Mouse (Mus musculus): Measurements from ENCODE around the gene Mroh3. TPM values are rescaled to one million over a fixed set of nuclear protein-coding genes. Genes with fewer than 3 reads are reported as not detected.

The Mroh3 gene
- polyA plus RNA-seq (2014; fragmentation: Nextera tagmentation; extraction: Ambion mirVana): 0.41 TPM in 1 of 2 replicates, not detected in the other

DNA sequence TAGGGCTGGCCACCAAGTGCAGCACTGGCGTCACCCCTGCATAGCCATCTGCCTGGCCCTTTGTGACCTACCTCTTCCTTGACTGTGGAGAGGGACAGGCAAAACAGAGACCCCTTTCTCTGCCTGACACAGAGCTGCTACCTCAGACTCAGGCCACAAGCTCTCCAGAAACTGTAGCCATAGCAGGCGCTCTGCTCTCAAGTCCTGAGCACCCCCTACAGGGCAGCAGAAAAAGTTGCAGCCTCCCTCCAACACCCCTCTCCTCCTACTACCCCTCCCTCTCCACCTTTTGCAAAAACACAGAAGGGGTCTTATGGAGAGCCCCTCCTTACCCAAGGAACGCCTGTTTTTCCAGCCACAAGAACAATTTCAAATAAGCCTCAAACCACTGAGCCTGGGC is at the start of gene Mroh3:
Gene Mroh3 (minus strand): TSS at position 26 of the 400 bp plus-strand sequence.
- H3K27me3 ChIP-seq (ENCODE audit: control insufficient read depth, insufficient read depth, low read length): no peaks in the 10 kb centered on the region
- ATAC-seq (replicated peaks; ENCODE audit: low FRiP score) (0 out of 2 replicates have a peak, but pooled peaks have one; percentile 44), DNase-seq (ENCODE audit: low spot score) (peak; percentile 59)
- H3K9ac ChIP-seq (ENCODE audit: low read length): no peak within 1 kb of the TSS
- H3K36me3 ChIP-seq (ENCODE audit: control insufficient read depth, insufficient read depth, low read length): peaks cover 5% of the 10 kb centered on the region; the same call in 1 of the 2 replicates
- H3K4me2 ChIP-seq (ENCODE audit: low read depth, low read length, severe bottlenecking): no peak within 1 kb of the TSS
- no peak within 1 kb of the TSS for H3K4me3 ChIP-seq (ENCODE audit: low read depth, low read length)
- 48% methylated on average over 3 of the region's 3 CpGs for WGBS
- no peaks in the 10 kb centered on the region for H3K4me1 ChIP-seq (replicated peaks; ENCODE audit: control insufficient read depth, insufficient read depth, low read length)
- no peak within 1 kb of the TSS for H3K27ac ChIP-seq (ENCODE audit: low read depth, low read length)
- H3K9me3 ChIP-seq (ENCODE audit: control insufficient read depth, low read length): no peaks in the 10 kb centered on the region

DNA sequence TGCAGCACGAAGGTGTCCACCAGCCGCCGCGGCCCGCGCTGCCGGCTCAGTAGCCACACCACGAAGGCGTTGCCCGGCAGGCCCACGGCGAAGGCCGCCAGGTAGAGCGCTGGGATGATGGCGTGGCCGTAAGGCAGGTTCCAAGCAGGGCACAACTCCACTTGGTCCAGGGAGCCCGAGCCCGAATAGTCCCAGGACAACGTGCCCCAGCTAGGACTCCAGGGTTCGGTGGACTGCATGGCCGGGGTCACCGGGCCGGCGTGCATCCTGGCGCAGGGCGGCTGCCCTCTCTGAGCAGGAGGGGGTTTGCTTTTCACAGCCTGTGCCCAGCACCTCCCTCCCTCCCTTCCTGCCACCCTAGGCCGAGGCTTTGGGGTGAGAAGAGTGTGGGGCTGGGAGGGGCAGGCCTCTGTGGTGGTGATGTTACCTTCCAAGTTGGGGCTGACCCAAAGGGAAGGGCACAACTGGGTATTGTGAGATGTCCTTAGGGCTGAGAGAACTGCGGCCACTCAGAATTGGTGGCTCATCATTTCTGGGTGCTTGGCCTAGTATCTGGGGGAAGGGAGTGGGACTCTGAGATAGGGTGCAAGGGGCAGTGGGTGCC is 48.1 kb upstream of the Mroh3 start, which contains the start of gene Gpr25:
Gene Gpr25 (minus strand): TSS at position 239 of the 604 bp plus-strand sequence.
- peaks cover 13% of the 10 kb centered on the region; the same call in 1 of the 2 replicates for H3K4me1 ChIP-seq (replicated peaks; ENCODE audit: control insufficient read depth, insufficient read depth, low read length)
- H3K27me3 ChIP-seq (ENCODE audit: control insufficient read depth, insufficient read depth, low read length): peaks cover 41% of the 10 kb centered on the region
- ATAC-seq (replicated peaks; ENCODE audit: low FRiP score) (peak; percentile 60), DNase-seq (ENCODE audit: low spot score) (no peak)
- H3K27ac ChIP-seq (ENCODE audit: low read depth, low read length): no peak within 1 kb of the TSS
- H3K4me2 ChIP-seq (ENCODE audit: low read depth, low read length, severe bottlenecking): peak within 1 kb of the TSS; percentile 93
- WGBS: 8% methylated on average over 28 of the region's 28 CpGs
- H3K9ac ChIP-seq (ENCODE audit: low read length): peak within 1 kb of the TSS; percentile 54
- H3K36me3 ChIP-seq (ENCODE audit: control insufficient read depth, insufficient read depth, low read length): no peaks in the 10 kb centered on the region
- H3K4me3 ChIP-seq (ENCODE audit: low read depth, low read length): peak within 1 kb of the TSS; percentile 50
- H3K9me3 ChIP-seq (ENCODE audit: control insufficient read depth, low read length): no peaks in the 10 kb centered on the region

DNA sequence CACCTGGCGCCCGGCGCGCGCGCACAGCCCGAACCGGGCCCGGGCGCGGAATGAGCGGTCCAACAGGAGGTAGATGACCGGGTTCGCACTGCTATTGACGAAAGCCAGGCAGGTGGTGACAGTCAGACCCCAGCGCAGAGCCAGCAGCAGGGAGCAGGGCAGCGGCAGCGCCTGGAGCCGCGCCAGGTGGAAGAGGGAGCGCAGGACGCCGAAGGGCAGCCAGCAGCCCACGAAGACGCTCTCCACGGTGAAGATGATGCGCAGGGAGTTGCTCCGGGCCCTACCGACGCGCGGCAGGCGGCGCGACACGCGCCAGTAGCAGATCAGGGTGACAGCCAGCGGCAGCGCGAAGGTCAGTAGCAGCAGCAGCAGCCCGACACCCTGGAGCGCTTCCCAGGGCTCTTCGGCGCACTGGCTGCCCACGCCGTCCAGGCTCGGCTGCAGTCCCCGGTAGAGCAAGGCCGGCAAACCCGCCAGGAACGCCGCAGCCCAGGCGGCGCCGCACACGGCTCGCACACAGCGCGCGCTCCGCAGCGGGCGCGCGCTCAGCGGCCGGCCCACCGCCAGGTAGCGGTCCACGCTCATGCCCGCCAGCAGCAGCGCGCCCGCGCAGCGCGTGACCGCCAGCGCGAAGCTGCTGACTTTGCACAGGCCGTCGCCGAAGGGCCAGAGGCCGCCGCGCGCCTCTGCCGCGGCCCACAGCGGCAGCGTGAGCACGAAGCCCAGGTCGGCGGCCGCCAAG is 47.4 kb upstream of the Mroh3 start:
- peak overlapping the region; percentile 50 for H3K4me3 ChIP-seq (ENCODE audit: low read depth, low read length)
- peaks cover 41% of the 10 kb centered on the region for H3K27me3 ChIP-seq (ENCODE audit: control insufficient read depth, insufficient read depth, low read length)
- no peak overlapping the region for H3K27ac ChIP-seq (ENCODE audit: low read depth, low read length)
- peak overlapping the region; percentile 93 for H3K4me2 ChIP-seq (ENCODE audit: low read depth, low read length, severe bottlenecking)
- peak overlapping the region; percentile 54 for H3K9ac ChIP-seq (ENCODE audit: low read length)
- peaks cover 13% of the 10 kb centered on the region; the same call in 1 of the 2 replicates for H3K4me1 ChIP-seq (replicated peaks; ENCODE audit: control insufficient read depth, insufficient read depth, low read length)
- DNase-seq (ENCODE audit: low spot score): peak; percentile 76
- peak; percentile 68 for ATAC-seq (replicated peaks; ENCODE audit: low FRiP score)
- H3K9me3 ChIP-seq (ENCODE audit: control insufficient read depth, low read length): no peaks in the 10 kb centered on the region
- H3K36me3 ChIP-seq (ENCODE audit: control insufficient read depth, insufficient read depth, low read length): no peaks in the 10 kb centered on the region
- WGBS: under 1% methylated on average over 94 of the region's 95 CpGs

DNA sequence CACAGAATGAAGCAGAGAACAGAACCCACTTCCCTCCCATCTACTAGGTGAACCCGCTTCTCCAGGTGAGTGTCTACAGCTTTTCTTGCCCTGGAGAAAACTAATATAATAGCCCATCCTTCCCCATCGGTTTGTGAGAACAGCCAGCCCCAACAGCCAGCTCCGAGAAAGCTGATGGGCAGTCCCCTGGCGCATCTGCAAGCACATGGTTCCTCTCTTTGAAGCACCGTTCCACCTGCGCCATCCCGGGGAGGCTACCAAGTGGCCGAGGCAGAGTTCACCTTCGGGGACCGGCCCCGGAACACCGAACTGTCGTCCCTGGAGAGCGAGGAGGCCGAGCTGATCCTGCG is 46.9 kb upstream of the Mroh3 start:
- ATAC-seq (replicated peaks; ENCODE audit: low FRiP score): no peak
- H3K27me3 ChIP-seq (ENCODE audit: control insufficient read depth, insufficient read depth, low read length): peaks cover 41% of the 10 kb centered on the region
- no peaks in the 10 kb centered on the region for H3K9me3 ChIP-seq (ENCODE audit: control insufficient read depth, low read length)
- no peak overlapping the region; the same call in 1 of the 2 replicates for H3K9ac ChIP-seq (ENCODE audit: low read length)
- H3K4me1 ChIP-seq (replicated peaks; ENCODE audit: control insufficient read depth, insufficient read depth, low read length): peaks cover 13% of the 10 kb centered on the region; the same call in 1 of the 2 replicates
- H3K27ac ChIP-seq (ENCODE audit: low read depth, low read length): no peak overlapping the region
- peak overlapping the region; percentile 93 for H3K4me2 ChIP-seq (ENCODE audit: low read depth, low read length, severe bottlenecking)
- no peak for DNase-seq (ENCODE audit: low spot score)
- no peaks in the 10 kb centered on the region for H3K36me3 ChIP-seq (ENCODE audit: control insufficient read depth, insufficient read depth, low read length)
- H3K4me3 ChIP-seq (ENCODE audit: low read depth, low read length): peak overlapping the region; percentile 50
- 2% methylated on average over 16 of the region's 16 CpGs for WGBS

DNA sequence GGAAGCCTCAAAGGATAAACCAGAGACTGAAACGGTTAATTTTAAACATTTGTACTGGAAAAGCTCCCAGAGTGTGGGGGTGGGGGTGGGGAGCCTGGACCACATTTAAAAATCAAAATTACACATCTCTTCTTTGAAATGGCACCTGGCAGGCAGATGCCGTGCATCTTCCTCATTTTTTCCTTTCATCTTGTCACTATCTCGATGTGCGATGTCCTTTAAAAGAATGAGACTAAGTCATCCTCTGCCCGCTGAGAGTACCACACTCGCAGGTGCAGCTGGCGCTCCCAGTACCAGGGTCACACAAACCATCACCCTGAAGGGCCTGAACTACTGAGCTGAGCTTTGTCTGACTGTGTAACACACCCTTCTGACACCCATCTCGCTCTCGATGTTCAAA is 45.9 kb upstream of the Mroh3 start:
- ATAC-seq (replicated peaks; ENCODE audit: low FRiP score): no peak
- Histone ChIP-seq H3K27ac (ENCODE audit: low read depth, low read length) (no peak overlapping the region), H3K9ac (ENCODE audit: low read length) (no peak overlapping the region), H3K36me3 (ENCODE audit: control insufficient read depth, insufficient read depth, low read length) (no peaks in the 10 kb centered on the region), H3K4me1 (replicated peaks; ENCODE audit: control insufficient read depth, insufficient read depth, low read length) (peaks cover 13% of the 10 kb centered on the region; the same call in 1 of the 2 replicates), H3K27me3 (ENCODE audit: control insufficient read depth, insufficient read depth, low read length) (peaks cover 41% of the 10 kb centered on the region), H3K9me3 (ENCODE audit: control insufficient read depth, low read length) (no peaks in the 10 kb centered on the region), H3K4me3 (ENCODE audit: low read depth, low read length) (no peak overlapping the region), H3K4me2 (ENCODE audit: low read depth, low read length, severe bottlenecking) (no peak overlapping the region)
- 72% methylated on average over 9 of the region's 9 CpGs for WGBS
- no peak for DNase-seq (ENCODE audit: low spot score)

- H3K27ac ChIP-seq (ENCODE audit: low read depth, low read length): no peak overlapping the region
- peaks cover 12% of the 10 kb centered on the region; the same call in 1 of the 2 replicates for H3K4me1 ChIP-seq (replicated peaks; ENCODE audit: control insufficient read depth, insufficient read depth, low read length)
- no peak overlapping the region for H3K4me3 ChIP-seq (ENCODE audit: low read depth, low read length)
- peaks cover 27% of the 10 kb centered on the region for H3K27me3 ChIP-seq (ENCODE audit: control insufficient read depth, insufficient read depth, low read length)
- no peaks in the 10 kb centered on the region for H3K9me3 ChIP-seq (ENCODE audit: control insufficient read depth, low read length)
- ATAC-seq (replicated peaks; ENCODE audit: low FRiP score) (no peak), DNase-seq (ENCODE audit: low spot score) (no peak)
- 62% methylated on average over 8 of the region's 8 CpGs for WGBS
- H3K36me3 ChIP-seq (ENCODE audit: control insufficient read depth, insufficient read depth, low read length): no peaks in the 10 kb centered on the region
- no peak overlapping the region for H3K4me2 ChIP-seq (ENCODE audit: low read depth, low read length, severe bottlenecking)
- no peak overlapping the region for H3K9ac ChIP-seq (ENCODE audit: low read length)
Measured at GRCm38 (mm10) chr1:136255657-136256056, 43.0 kb upstream of the Mroh3 start.

- 41% methylated on average over 6 of the region's 6 CpGs for WGBS
- no peak for DNase-seq (ENCODE audit: low spot score)
- Histone ChIP-seq H3K4me3 (ENCODE audit: low read depth, low read length) (no peak overlapping the region), H3K36me3 (ENCODE audit: control insufficient read depth, insufficient read depth, low read length) (no peaks in the 10 kb centered on the region), H3K9me3 (ENCODE audit: control insufficient read depth, low read length) (no peaks in the 10 kb centered on the region), H3K27me3 (ENCODE audit: control insufficient read depth, insufficient read depth, low read length) (peaks cover 22% of the 10 kb centered on the region), H3K27ac (ENCODE audit: low read depth, low read length) (no peak overlapping the region), H3K9ac (ENCODE audit: low read length) (no peak overlapping the region), H3K4me1 (replicated peaks; ENCODE audit: control insufficient read depth, insufficient read depth, low read length) (peaks cover 7% of the 10 kb centered on the region; the same call in 1 of the 2 replicates), H3K4me2 (ENCODE audit: low read depth, low read length, severe bottlenecking) (no peak overlapping the region)
- ATAC-seq (replicated peaks; ENCODE audit: low FRiP score): no peak
Measured at GRCm38 (mm10) chr1:136255174-136255573, 42.5 kb upstream of the Mroh3 start.

DNA sequence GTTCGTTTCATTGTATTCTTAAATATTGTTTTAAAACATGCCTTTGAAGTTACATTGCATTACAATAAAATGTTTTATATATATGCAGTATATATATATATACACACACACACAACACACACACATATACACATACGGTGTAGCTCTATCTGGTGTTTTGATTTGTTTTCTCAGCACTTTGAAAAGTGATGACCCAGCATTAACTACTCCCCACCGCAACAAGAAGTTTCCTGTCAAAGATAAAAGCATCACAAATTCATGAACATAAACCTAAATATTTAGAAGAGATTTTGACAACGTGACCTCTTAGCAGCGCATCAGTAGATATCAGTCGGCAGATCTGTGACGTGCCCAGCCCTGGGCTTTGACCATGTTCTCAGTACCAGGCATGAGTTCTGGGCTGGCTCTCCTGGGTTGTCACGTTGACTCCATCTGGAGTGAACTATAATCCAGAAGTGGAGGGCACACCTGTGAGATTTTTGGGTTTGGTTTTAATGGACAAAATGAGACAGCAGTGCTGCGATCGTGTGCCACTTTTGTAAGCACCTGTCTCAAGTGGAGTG is 42.0 kb upstream of the Mroh3 start:
- H3K9ac ChIP-seq (ENCODE audit: low read length): no peak overlapping the region
- no peak overlapping the region for H3K4me3 ChIP-seq (ENCODE audit: low read depth, low read length)
- H3K27ac ChIP-seq (ENCODE audit: low read depth, low read length): no peak overlapping the region
- DNase-seq (ENCODE audit: low spot score): no peak
- H3K4me2 ChIP-seq (ENCODE audit: low read depth, low read length, severe bottlenecking): no peak overlapping the region
- ATAC-seq (replicated peaks; ENCODE audit: low FRiP score): no peak
- no peaks in the 10 kb centered on the region for H3K36me3 ChIP-seq (ENCODE audit: control insufficient read depth, insufficient read depth, low read length)
- peaks cover 2% of the 10 kb centered on the region; the same call in 1 of the 2 replicates for H3K4me1 ChIP-seq (replicated peaks; ENCODE audit: control insufficient read depth, insufficient read depth, low read length)
- peaks cover 16% of the 10 kb centered on the region for H3K27me3 ChIP-seq (ENCODE audit: control insufficient read depth, insufficient read depth, low read length)
- WGBS: 83% methylated on average over 10 of the region's 10 CpGs
- H3K9me3 ChIP-seq (ENCODE audit: control insufficient read depth, low read length): no peaks in the 10 kb centered on the region
